Mouse (Mus musculus): ENCODE measurements around the gene Phrf1. TPM values are rescaled to one million over a fixed set of nuclear protein-coding genes. Genes with fewer than 3 reads are reported as not detected.

Gene Phrf1
- polyA plus RNA-seq, 1 experiment from 2014 or later: 85.4 TPM

DNA sequence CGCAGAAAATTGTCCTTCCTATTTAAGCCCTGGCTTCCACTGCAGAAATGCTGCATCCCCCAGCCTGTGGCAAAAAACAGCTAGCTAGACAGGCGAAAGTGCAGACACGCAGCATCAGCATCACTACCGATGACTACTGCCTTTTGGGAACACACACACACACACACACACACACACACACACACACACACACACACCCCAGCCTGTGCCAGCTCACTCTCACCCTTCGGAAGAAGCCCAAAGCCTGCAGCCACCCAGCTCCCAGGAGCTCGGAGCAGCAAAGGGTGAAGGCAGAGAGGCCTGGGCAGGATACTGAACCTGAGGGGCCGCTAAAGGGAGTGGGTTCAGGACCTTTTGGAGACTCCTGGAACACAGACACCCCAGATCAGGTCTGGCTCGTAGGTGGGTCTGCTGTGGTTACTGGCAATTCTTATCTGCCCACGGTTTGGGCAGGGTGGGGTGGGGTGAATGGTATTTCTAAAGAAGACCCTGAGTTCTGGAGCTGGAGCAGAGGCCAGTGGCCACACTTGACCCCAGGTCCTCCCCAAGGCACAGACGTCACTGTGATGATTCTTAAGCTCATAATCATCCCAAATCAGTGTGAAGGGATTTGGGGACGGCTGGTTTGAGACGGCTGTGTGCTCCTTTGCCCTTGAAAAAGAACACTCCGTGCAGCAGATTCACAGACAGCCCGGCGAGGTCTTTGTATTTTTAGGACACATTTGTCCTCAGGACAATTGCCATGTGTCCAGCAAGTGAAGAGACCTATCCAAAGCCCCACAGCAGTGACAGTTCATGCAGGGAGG is 64.2 kb downstream of the Phrf1 start:
- Histone ChIP-seq H3K27me3 (ENCODE audit: insufficient read depth, low read length) (peaks cover 50% of the 10 kb centered on the region), H3K4me2 (peak overlapping the region; percentile 86), H3K4me1 (ENCODE audit: insufficient read depth) (peaks cover 11% of the 10 kb centered on the region), H3K9me3 (ENCODE audit: low read depth, low read length) (no peaks in the 10 kb centered on the region), H3K9ac (no peak overlapping the region), H3K27ac (ENCODE audit: low read depth) (no peak overlapping the region), H3K4me3 (ENCODE audit: low read depth, low read length) (no peak overlapping the region), H3K36me3 (ENCODE audit: insufficient read depth) (peaks cover 13% of the 10 kb centered on the region; the same call in 1 of the 2 replicates)
- DNase-seq (peak; percentile 22), ATAC-seq (ENCODE audit: insufficient read depth) (no peak)
- WGBS: 37% methylated on average over 15 of the region's 15 CpGs
- TF ChIP-seq CTCF (IDR thresholded peaks at IDR 0.05; ENCODE audit: low read depth): no peak

DNA sequence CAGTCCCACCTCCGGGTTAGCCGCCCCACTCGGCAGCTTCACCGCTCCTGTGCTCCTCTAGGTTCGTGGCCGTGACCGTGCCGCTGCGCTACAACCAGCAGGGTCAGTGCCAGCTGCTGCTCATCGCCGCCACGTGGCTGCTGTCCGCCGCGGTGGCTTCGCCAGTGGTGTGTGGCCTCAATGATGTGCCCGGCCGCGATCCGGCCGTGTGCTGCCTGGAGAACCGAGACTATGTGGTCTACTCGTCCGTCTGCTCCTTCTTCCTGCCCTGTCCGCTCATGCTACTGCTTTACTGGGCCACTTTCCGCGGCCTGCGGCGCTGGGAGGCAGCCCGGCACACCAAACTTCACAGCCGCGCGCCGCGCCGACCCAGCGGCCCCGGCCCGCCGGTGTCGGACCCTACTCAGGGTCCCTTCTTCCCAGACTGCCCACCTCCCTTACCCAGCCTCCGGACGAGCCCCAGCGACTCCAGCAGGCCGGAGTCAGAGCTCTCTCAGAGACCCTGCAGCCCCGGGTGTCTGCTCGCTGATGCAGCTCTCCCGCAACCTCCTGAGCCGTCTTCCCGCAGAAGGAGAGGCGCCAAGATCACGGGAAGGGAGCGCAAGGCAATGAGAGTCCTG is 65.4 kb downstream of the Phrf1 start:
- DNase-seq: peak; percentile 79
- Histone ChIP-seq H3K4me2 (peak overlapping the region; percentile 77), H3K36me3 (ENCODE audit: insufficient read depth) (peaks cover 19% of the 10 kb centered on the region; the same call in 1 of the 2 replicates), H3K4me1 (ENCODE audit: insufficient read depth) (peaks cover 11% of the 10 kb centered on the region), H3K9ac (peak overlapping the region; percentile 56), H3K9me3 (ENCODE audit: low read depth, low read length) (no peaks in the 10 kb centered on the region), H3K27ac (ENCODE audit: low read depth) (no peak overlapping the region), H3K27me3 (ENCODE audit: insufficient read depth, low read length) (peaks cover 50% of the 10 kb centered on the region), H3K4me3 (ENCODE audit: low read depth, low read length) (peak overlapping the region; percentile 38)
- under 1% methylated on average over 53 of the region's 53 CpGs for WGBS
- peak; percentile 46; the same call in 1 of the 2 replicates for ATAC-seq (ENCODE audit: insufficient read depth)
- TF ChIP-seq CTCF (IDR thresholded peaks at IDR 0.05; ENCODE audit: low read depth): peak; percentile 28

DNA sequence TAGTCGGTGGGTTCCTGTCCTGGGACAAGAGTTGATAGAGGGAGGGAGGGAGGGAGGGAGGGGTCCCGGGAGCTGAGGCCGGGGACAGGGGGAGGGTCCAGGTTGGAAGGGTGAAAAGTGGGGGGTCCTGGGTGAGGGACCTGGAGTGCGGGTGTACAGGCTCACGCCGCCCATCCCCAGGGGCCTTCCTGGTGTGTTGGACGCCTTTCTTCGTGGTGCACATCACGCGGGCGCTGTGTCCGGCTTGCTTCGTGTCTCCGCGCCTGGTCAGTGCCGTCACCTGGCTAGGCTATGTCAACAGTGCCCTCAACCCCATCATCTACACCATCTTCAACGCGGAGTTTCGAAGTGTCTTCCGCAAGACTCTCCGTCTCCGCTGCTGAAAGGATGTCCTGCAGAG is 65.9 kb downstream of the Phrf1 start:
- H3K27ac ChIP-seq (ENCODE audit: low read depth): no peak overlapping the region
- 5% methylated on average over 22 of the region's 22 CpGs for WGBS
- peak overlapping the region; percentile 38 for H3K4me3 ChIP-seq (ENCODE audit: low read depth, low read length)
- H3K4me2 ChIP-seq: peak overlapping the region; percentile 77
- ATAC-seq (ENCODE audit: insufficient read depth) (no peak), DNase-seq (no peak)
- peaks cover 24% of the 10 kb centered on the region for H3K36me3 ChIP-seq (ENCODE audit: insufficient read depth)
- H3K27me3 ChIP-seq (ENCODE audit: insufficient read depth, low read length): peaks cover 50% of the 10 kb centered on the region
- TF ChIP-seq CTCF (IDR thresholded peaks at IDR 0.05; ENCODE audit: low read depth): no peak
- H3K4me1 ChIP-seq (ENCODE audit: insufficient read depth): peaks cover 11% of the 10 kb centered on the region
- no peaks in the 10 kb centered on the region for H3K9me3 ChIP-seq (ENCODE audit: low read depth, low read length)
- H3K9ac ChIP-seq: peak overlapping the region; percentile 56; the same call in 1 of the 2 replicates

DNA sequence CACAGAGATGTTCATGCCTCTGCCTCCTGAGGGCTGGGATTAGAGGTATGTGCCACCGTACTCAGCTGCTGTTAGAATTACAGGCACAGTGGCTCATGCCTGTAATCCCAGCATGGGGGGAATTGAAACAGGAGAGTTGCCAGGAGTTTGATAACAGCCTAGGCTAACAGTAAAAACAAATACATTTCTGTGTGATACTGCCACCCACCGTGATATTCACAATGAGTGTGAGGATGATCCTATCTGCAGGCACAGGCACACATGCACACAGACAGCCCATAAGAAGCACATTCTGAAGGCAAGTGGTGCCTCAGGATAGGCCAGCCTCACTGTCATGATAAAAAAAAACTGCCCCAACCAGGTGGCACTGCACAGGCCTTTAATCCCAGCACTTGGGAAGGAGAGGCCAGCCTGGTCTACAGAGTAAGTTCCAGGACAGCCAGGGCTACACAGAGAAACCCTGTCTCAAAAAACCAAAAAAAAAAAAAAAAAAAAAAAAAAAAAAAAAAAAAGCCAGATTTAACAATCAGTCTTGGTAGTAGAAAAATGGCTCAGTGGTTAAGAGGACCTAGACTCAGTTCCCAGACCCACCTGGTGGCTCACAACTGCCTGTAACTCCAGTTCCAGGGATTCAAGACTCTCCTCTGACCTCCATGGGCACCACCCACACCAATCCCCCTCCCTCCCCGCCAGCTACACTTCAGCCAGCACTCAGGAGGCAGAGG is 69.5 kb downstream of the Phrf1 start:
- ATAC-seq (ENCODE audit: insufficient read depth) (no peak), DNase-seq (no peak)
- Histone ChIP-seq H3K4me1 (ENCODE audit: insufficient read depth) (peaks cover 8% of the 10 kb centered on the region; the same call in 1 of the 2 replicates), H3K27me3 (ENCODE audit: insufficient read depth, low read length) (peaks cover 24% of the 10 kb centered on the region), H3K4me2 (no peak overlapping the region), H3K9ac (no peak overlapping the region; the same call in 1 of the 2 replicates), H3K36me3 (ENCODE audit: insufficient read depth) (peaks cover 59% of the 10 kb centered on the region), H3K4me3 (ENCODE audit: low read depth, low read length) (no peak overlapping the region), H3K9me3 (ENCODE audit: low read depth, low read length) (no peaks in the 10 kb centered on the region), H3K27ac (ENCODE audit: low read depth) (no peak overlapping the region)
- 74% methylated on average over 3 of the region's 3 CpGs for WGBS
- no peak for TF ChIP-seq CTCF (IDR thresholded peaks at IDR 0.05; ENCODE audit: low read depth)

DNA sequence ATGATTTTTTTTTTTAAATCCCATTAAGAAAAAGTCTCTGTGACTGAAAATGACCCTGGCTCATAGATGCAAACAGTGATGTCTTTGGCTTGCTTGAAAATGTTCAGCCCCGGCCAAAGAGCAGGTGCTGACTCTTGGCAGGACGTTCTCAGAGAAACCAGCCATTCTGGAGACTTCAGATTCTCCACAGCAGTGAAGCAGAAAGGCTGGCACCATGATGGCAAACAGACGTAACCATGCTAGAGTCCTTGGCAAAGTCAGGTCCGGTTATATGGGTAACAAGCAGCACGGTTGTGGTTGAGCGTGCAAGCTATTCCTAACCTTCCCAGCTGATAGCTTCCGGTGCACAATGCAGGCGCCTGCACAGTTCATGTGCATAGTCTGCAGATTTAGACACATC is 70.6 kb downstream of the Phrf1 start:
- no peak for TF ChIP-seq CTCF (IDR thresholded peaks at IDR 0.05; ENCODE audit: low read depth)
- DNase-seq (no peak), ATAC-seq (ENCODE audit: insufficient read depth) (no peak)
- Histone ChIP-seq H3K4me2 (no peak overlapping the region), H3K27ac (ENCODE audit: low read depth) (no peak overlapping the region), H3K4me1 (ENCODE audit: insufficient read depth) (peaks cover 3% of the 10 kb centered on the region; the same call in 1 of the 2 replicates), H3K9ac (no peak overlapping the region), H3K36me3 (ENCODE audit: insufficient read depth) (peaks cover 70% of the 10 kb centered on the region), H3K9me3 (ENCODE audit: low read depth, low read length) (no peaks in the 10 kb centered on the region), H3K4me3 (ENCODE audit: low read depth, low read length) (no peak overlapping the region), H3K27me3 (ENCODE audit: insufficient read depth, low read length) (peaks cover 13% of the 10 kb centered on the region)
- WGBS: 94% methylated on average over 8 of the region's 8 CpGs

DNA sequence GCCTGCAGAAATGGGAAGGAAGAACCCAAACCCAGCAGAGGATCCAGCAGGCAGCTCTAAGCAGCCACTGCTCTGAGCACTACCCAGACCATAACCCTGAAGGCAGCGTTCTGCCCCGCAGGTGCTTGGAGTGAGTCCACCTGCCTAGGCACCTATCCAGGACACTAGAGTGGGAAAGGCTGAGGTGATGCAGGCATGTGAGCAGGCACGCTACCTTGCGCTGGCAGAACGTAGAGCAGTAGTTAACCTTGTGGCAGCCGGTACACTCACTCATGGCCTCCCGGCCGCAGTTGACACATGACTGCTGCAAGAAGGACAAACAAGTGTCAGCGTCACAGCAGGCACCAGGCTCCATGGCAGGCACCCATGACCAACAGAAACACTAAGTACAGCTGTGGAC is 72.8 kb downstream of the Phrf1 start:
- no peak overlapping the region for H3K4me3 ChIP-seq (ENCODE audit: low read depth, low read length)
- H3K9ac ChIP-seq: no peak overlapping the region
- DNase-seq (no peak), ATAC-seq (ENCODE audit: insufficient read depth) (no peak)
- WGBS: 94% methylated on average over 9 of the region's 9 CpGs
- H3K4me1 ChIP-seq (ENCODE audit: insufficient read depth): no peaks in the 10 kb centered on the region
- H3K27me3 ChIP-seq (ENCODE audit: insufficient read depth, low read length): no peaks in the 10 kb centered on the region
- no peak overlapping the region for H3K27ac ChIP-seq (ENCODE audit: low read depth)
- no peak for TF ChIP-seq CTCF (IDR thresholded peaks at IDR 0.05; ENCODE audit: low read depth)
- H3K36me3 ChIP-seq (ENCODE audit: insufficient read depth): peaks cover 91% of the 10 kb centered on the region
- H3K9me3 ChIP-seq (ENCODE audit: low read depth, low read length): no peaks in the 10 kb centered on the region
- no peak overlapping the region for H3K4me2 ChIP-seq

Measured in lung, embryonic 14.5 days (tissue).